Mouse (Mus musculus) cerebellum, adult (tissue): Measurements from ENCODE around the gene Sh3rf1.

Source experiments
- ATAC-seq: cut with Nextera tagmentation; 2 replicates; pipeline ENCODE4 v1.9.2; 2017; ENCODE audit warnings: mild to moderate bottlenecking, moderate library complexity, mixed read lengths; ENCODE audit not compliant: insufficient number of reproducible peaks, low FRiP score, low TSS enrichment

Sh3rf1 gene

GRCm38 (mm10) chr8:61350443-61350842, 126.8 kb downstream of the Sh3rf1 start:
- no peak for ATAC-seq

GRCm38 (mm10) chr8:61351638-61352037, 128.0 kb downstream of the Sh3rf1 start:
- ATAC-seq: no peak

GRCm38 (mm10) chr8:61355503-61355902, 131.8 kb downstream of the Sh3rf1 start:
- no peak for ATAC-seq

- no peak for ATAC-seq
Observed at GRCm38 (mm10) chr8:61359004-61359403, 135.3 kb downstream of the Sh3rf1 start.

GRCm38 (mm10) chr8:61359851-61360272, 136.2 kb downstream of the Sh3rf1 start:
- no peak for ATAC-seq

GRCm38 (mm10) chr8:61360362-61360761, 136.7 kb downstream of the Sh3rf1 start:
- no peak for ATAC-seq

GRCm38 (mm10) chr8:61361476-61361875, 137.8 kb downstream of the Sh3rf1 start:
- ATAC-seq: no peak

- ATAC-seq: no peak
Observed at GRCm38 (mm10) chr8:61362301-61362913, 138.7 kb downstream of the Sh3rf1 start.

- ATAC-seq: no peak
Observed at GRCm38 (mm10) chr8:61373303-61373702, 149.6 kb downstream of the Sh3rf1 start.

GRCm38 (mm10) chr8:61374059-61374755, 150.5 kb downstream of the Sh3rf1 start:
- ATAC-seq: no peak

- ATAC-seq: no peak
Observed at GRCm38 (mm10) chr8:61375205-61375604, 151.5 kb downstream of the Sh3rf1 start.

- ATAC-seq: no peak
Observed at GRCm38 (mm10) chr8:61378847-61379698, 155.4 kb downstream of the Sh3rf1 start.

- no peak for ATAC-seq
Observed at GRCm38 (mm10) chr8:61384536-61384935, 160.9 kb downstream of the Sh3rf1 start.

GRCm38 (mm10) chr8:61385502-61386191, 162.0 kb downstream of the Sh3rf1 start:
- no peak for ATAC-seq

GRCm38 (mm10) chr8:61386645-61387044, 163.0 kb downstream of the Sh3rf1 start:
- no peak for ATAC-seq

- ATAC-seq: no peak
Observed at GRCm38 (mm10) chr8:61387501-61387963, 163.9 kb downstream of the Sh3rf1 start.

- ATAC-seq: no peak
Observed at GRCm38 (mm10) chr8:61388341-61388740, 164.7 kb downstream of the Sh3rf1 start.

- no peak for ATAC-seq
Observed at GRCm38 (mm10) chr8:61390307-61391057, 166.8 kb downstream of the Sh3rf1 start.

- ATAC-seq: no peak
Observed at GRCm38 (mm10) chr8:61391058-61391434, 167.4 kb downstream of the Sh3rf1 start.

GRCm38 (mm10) chr8:61397139-61397538, 173.5 kb downstream of the Sh3rf1 start:
- no peak for ATAC-seq
